Mouse (Mus musculus) spleen, embryonic (tissue): ENCODE measurements at regions not wholly inside any gene's neighbourhood (a gene's known extent, or its start where the extent isn't known, plus 50 kb on each side); places are given as distances from the start of the nearest gene placed in this dataset.

Experiments
- CTCF ChIA-PET: fragments of 350-600 bp; sonication (Branson Sonifier 250); formaldehyde crosslinking; loops from one replicate; lab custom pipeline; 2022; lab: Charles Lee

DNA sequence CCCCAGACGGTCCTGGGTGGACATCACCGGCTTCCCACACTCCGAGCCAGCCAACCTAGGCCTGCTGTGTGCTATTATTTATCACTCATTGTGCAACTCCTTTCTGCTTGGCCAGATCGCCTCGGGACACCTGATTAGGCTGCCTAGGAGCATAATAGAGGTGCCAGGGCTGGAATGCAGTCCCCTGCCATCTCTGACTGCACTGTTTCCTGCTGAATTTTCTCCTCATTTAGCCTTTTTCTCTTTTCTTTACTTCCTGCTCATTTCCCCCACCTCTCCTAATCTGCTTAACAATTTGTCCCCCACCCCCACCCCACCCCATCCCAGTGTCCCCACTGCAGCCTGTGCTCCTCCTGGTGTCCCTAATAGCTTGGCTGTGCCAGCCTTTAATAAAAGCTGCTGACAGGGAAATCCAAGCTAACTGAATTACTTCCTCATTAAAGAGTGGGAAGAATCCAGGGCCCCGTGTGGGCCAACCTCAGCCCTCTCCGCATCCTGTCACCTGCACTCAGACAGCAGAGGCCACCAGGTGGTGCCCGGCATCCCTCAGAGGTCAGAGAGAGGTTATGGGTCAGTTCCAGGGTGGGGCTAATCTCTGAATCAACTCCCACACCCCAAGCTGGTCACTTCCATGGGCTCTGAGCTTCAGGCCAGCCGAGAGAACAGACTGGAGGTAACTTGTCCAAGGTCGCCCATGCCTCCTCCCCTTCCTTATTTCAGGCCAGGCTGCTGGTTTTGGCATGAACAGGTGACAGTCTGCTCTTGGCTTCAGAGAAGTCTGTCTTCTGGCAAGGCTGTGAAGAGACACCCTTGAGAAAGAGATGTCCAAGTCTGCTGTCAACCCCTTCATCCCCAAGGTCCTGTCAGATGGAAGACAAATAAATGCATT is 269.3 kb upstream of the Sdk2 start:
- CTCF ChIA-PET: interaction anchor here (0.7 kb wide), 1 partner anchor 1092 kb away, joined by 3 read pairs; no protein-coding TSS in a partner anchor

- CTCF ChIA-PET: no interaction called here
Measured at GRCm38 (mm10) chr11:114331579-114332150, 264.8 kb upstream of the Sdk2 start.

DNA sequence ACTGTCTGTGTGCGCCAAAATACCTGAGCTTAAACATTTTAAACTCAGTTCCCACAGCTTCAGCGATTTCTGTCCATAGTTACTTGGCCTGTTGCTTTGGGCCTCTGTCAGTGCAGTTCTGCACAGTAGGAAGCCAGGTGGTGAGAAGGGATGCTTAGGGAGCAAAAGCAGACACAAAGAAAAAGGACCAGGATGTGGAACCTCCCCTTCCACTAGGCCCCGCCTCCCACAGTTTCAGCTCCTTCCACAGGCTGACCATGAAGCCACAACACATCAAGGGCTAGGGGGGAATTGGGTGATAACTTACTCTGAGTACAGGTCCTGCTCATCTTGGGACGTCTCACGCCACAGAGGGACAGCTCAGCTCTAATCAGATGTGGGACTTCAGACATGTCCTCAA is 263.5 kb upstream of the Sdk2 start:
- CTCF ChIA-PET: no interaction called here

DNA sequence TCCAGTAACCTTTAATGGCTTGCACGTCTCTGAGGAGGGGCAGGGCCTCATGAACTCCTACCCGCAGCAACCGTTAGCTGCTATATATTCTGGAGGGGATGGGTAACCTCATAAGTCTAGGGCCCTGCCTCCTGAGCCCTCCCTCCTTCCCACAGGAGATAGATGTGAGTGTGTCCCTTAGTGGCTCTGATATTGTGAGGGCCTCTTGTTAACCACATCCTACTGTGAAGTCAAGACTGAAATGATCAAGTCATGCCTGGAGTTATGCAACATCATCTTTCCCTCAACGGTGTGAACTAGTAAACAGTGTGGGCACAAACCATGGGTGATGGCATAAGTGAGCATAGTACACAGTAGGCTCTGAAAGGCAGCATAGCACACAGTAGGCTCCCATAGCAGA is 255.8 kb upstream of the Sdk2 start:
- CTCF ChIA-PET: no interaction called here

DNA sequence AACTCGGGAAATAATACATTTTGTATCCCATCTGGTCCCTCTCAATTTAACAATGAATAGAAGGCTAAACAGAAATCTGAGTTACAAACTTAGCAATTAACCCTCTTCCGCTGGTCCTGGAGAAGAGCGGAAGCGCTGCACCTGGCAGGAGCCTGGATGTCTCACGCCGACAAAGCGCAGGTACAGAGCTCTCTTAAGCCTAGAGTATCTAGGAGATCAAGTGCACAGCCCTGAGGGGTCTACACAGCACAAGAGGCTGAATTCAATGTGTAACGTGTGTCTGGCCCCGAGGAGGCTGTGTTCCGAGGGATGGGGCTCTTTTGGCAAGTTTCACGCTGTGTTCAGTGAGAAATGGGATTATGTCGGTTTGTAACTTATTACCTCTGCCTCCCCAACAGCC is 255.1 kb upstream of the Sdk2 start:
- CTCF ChIA-PET: interaction anchor here (0.6 kb wide), 1 partner anchor 100 kb away, joined by 3 read pairs; no protein-coding TSS in a partner anchor

DNA sequence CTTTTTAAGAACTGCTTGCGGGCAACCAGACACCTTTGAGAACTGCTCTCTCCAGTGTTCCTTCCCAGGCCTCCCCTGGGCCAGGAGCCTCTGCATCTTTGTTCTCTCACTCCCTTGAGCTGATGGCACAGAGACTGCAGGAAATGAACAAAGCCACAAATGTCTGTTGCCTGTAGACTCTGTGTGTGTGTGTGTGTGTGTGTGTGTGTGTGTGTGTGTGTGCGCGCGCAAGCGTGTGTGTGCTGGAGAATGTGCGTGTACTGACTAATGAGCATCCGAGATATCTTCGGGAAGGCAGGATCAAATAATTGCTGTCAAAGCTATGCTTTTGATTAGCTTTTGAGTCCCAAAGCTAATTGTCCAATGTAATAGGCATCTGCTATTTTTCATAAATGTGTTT is 254.7 kb upstream of the Sdk2 start:
- CTCF ChIA-PET: interaction anchor here (0.6 kb wide), 1 partner anchor 100 kb away, joined by 3 read pairs; no protein-coding TSS in a partner anchor

DNA sequence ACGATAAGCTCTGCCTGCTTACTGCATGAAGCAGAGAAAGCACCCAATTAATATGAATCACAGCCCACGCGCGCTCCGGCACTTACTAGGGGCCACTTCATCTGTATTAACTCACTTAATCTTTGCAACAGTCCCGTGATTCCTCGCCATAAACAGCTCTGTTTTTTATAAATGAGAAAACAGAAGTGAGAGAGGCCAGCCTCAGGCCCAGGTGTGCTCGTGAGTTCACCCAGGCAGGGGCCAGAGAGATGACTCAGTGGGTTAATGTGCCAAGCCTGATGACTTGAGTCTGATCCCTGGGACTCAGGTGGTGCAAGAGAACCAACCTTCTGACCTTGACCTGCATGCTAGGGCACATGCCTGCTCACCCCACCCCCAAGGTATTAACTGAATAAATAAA is 248.4 kb upstream of the Sdk2 start:
- CTCF ChIA-PET: no interaction called here

- CTCF ChIA-PET: no interaction called here
Measured at GRCm38 (mm10) chr11:114313652-114314051, 246.8 kb upstream of the Sdk2 start.

DNA sequence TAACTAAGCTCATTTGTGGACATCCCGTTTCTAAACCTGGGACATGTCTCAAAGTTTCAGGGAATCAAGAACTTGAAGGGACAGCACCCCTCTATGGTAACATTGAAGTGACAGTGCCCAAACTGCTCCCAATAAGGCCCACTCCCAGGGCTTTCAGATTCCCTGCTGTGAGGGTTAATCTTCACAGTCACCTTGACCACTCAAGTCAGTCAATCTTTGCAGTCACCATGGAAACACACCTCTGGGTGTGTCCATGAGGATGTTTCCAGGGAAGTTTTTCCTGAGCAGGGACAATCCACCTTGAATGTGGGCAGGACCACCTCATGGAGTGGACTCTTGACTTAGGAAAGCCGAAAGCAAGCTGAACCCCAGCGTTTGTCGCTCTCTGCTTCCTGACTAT is 244.8 kb upstream of the Sdk2 start:
- CTCF ChIA-PET: interaction anchor here (0.6 kb wide), 1 partner anchor 24 kb away, joined by 24 read pairs; no protein-coding TSS in a partner anchor

DNA sequence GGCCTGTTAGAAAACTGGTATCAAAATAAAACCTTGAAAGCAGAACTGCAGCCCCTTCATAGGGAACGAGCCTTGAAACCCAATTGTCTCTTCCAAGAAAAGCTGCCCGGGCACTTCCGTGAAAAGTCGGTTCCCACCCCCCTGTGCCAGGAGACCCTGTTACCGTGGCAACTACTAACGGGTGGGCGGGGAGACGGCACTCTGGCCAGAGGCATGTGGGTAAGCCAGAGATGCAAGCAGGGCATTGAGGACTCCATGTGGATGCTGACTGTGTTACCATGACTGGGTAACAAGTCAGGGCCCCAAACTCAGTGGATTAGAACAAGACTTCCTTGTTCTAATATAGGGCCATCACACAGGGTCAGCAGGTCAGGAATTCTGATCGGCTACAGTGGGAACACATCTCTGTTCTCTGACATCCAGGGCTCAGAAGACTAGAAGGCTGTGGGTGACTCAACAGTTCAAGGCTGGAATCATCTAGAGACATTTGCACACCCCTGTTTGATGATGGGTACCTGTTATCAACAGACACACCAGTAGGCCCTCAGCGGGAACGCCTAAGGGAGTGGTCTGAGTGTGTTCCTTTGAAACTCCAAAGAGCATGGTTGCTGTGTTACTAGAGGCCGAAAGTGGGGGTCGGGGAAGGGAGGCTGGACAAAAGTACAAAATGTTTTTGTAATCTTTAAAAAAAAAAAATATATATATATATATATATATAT is 236.9 kb upstream of the Sdk2 start:
- CTCF ChIA-PET: no interaction called here

DNA sequence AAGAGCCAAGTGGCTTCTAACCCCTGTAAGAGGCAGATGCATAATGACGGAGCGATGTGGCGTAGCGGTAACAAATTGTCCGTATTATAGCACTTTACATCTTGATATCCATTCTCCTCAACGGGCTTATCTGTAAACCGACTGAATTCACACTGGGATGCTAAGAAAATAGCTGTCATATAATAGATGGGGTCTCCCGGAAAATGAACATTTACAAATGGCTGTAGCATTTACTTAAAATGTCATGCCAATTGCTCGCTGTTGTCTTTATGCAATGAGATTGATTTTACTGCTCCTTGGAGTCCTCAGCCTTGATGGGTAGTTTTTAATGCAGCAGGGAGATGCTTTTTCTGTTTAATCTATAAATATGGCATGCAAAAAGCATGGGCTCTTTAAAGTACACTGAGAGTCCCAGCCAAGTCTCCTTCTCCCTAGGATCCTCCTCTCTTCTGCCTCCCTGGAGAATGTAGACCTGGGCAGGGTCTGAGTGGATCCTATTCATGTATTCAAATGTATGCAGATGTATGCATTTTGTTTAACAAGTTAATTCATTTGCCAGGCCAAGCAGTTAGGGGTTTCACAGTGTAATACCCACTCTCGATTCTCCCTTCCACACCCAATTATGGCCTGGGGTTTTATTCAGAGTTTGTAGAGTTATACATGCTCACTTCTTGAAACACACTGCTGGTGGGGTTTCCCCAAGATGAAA is 233.9 kb upstream of the Sdk2 start:
- CTCF ChIA-PET: no interaction called here

DNA sequence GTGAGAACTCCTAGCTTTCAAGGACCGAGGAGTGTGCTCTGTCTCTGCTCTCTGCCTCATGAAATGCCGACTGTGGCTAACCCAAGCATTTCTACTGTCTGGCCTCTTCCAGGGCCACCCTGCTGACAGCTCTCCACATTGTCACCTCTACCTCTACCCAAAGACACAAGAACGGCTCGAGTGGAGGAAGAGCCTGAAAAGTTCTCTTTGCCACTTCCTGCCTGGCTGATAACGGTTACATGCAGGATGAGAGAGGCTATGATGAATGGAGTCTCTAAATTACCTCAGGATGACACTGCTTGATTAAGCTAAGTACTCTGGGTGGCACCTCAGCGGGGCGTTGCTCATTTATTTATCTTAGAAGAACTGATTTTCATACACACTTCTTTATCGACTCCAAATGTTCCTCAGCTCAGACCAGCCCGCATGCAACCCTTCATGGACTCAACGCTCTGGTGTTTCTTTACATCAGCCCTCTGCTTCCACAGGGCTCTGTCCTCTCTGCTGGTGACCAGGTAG is 230.0 kb upstream of the Sdk2 start:
- CTCF ChIA-PET: no interaction called here

DNA sequence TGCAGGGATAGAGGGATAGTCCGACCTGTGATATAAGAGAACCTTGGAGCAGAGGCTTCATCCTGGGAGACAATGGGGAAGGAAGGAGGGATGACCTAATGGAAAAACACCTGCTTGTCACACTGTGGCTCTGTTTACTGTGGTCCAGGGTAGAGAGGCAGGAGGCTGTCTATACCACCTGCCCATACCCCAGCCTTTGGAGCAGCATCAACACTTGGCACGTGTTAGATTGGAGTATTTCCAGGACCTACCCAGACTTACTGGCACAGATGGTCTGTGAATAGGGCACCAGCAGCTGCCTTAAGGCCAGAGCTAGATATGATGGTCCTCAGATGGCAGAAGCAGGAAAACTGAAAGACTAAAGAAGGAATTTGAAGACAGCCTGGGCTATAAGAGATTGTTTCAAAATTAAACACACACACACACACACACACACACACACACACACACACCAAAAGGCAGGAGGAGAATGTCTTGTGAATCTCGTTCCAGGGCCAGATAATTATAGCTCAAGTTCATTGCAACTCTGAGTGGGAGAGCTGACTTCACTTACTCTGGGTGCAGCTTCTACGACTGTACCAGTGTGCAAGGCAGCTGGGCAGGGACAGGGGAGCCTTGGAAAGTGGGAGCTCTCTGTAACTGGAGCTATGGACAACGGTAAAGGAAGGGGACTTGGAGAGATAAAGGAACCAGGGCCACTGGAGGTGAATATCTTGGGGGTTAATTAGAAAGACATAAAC is 227.8 kb upstream of the Sdk2 start:
- CTCF ChIA-PET: no interaction called here

DNA sequence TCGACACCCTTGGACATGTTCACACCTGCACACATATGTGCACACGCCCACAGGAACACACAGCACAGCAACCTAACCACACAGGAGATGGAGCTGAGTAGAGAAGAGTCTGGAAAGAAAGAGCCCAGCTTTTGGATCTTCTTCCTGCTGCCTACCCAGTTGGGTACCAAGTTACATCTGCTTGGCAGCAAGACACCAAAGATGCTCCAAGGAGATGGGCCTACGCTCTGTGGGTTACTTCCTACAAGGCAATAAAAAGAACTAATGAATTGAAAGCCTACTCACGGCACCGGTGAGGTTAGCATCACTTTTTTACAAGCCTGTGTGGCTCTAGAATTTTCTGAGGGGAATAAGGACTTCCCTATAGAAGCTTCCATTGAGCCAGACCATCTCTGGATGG is 224.4 kb upstream of the Sdk2 start:
- CTCF ChIA-PET: no interaction called here

- CTCF ChIA-PET: interaction anchor here (0.5 kb wide), 1 partner anchor 39 kb away, joined by 3 read pairs; no protein-coding TSS in a partner anchor
Measured at GRCm38 (mm10) chr11:114289946-114290345, 223.1 kb upstream of the Sdk2 start.

GRCm38 (mm10) chr11:114284820-114285666 is 218.2 kb upstream of the Sdk2 start:
- CTCF ChIA-PET: no interaction called here

DNA sequence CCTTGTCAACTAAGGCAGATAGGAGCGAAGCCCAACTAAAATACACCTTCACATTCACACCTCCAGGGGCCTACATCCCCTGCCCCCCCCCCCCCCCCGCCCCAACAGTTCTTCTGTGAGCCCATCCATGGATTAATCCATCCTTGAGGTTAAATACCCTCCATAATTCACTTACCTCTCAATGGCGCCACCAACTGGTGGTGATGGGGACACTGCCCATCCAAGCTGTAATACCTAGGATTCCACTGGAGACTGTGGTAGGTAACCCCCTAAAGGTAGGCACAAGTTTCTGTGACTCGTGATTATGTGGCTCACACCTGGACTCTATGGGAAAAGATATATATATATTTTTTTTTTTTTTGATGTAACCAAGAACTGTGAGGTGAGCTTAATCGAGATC is 216.4 kb upstream of the Sdk2 start:
- CTCF ChIA-PET: no interaction called here

- CTCF ChIA-PET: no interaction called here
Measured at GRCm38 (mm10) chr11:114282566-114282965, 215.7 kb upstream of the Sdk2 start.

GRCm38 (mm10) chr11:114281846-114282245 is 215.0 kb upstream of the Sdk2 start:
- CTCF ChIA-PET: interaction anchor here (0.8 kb wide), 1 partner anchor 122 kb away, joined by 3 read pairs; no protein-coding TSS in a partner anchor
